Mouse (Mus musculus): ENCODE data around the gene Fam107a. TPM values are rescaled to one million over a fixed set of nuclear protein-coding genes. Genes with fewer than 3 reads are reported as not detected.
A peak's percentile ranks its signal among the peaks of the same experiment; 100 is the strongest.

Fam107a gene
- polyA plus RNA-seq (2016; fragmentation: Nextera tagmentation; extraction: Ambion mirVana), result 1.1 and 1.6 TPM in 2 replicates

- Histone ChIP-seq H3K27me3 (replicated peaks; ENCODE audit: low read depth, poor library complexity, severe bottlenecking) (peaks cover 57% of the 10 kb centered on the region), H3K27ac (replicated peaks) (peak within 1 kb of the TSS; percentile 31), H3K4me3 (peak within 1 kb of the TSS; percentile 47), H3K9me3 (no peaks in the 10 kb centered on the region), H3K4me1 (peaks cover 34% of the 10 kb centered on the region), H3K36me3 (replicated peaks) (no peaks in the 10 kb centered on the region)
- peak; percentile 43 for DNase-seq (ENCODE audit: low spot score)
- WGBS, result 11% methylated on average over 41 of the region's 41 CpGs
Measured at GRCm38 (mm10) chr14:8317194-8318097, at the start of gene Fam107a. Gene Fam107a (minus strand): TSS chr14:8318023.

DNA sequence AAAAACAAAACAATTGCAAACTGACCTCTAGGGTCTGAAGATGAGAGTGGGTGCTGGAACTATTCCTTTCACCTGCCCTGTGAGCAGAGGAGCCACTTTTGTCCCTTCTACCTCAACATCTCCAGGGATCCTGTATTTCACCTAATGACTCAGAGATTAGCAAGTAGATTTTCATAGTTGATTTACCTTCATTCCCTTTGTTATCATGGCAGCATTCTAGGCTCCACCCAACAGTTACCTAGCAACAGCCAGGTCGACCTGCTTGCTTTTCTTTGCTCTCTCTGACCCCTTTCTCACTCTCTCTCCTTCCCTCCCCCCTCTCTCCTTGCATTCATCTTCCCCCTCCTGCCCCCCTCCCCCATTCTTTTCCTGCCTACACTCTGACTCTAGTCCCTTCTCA is 49.3 kb upstream of the Fam107a start:
- Histone ChIP-seq H3K27me3 (replicated peaks; ENCODE audit: low read depth, poor library complexity, severe bottlenecking) (no peaks in the 10 kb centered on the region), H3K4me3 (no peak overlapping the region), H3K36me3 (replicated peaks) (no peaks in the 10 kb centered on the region), H3K9me3 (no peaks in the 10 kb centered on the region), H3K4me1 (peaks cover 55% of the 10 kb centered on the region), H3K27ac (replicated peaks) (peak overlapping the region; percentile 78)
- peak; percentile 22 for DNase-seq (ENCODE audit: low spot score)
- 0% methylated on average over 1 of the region's 1 CpGs for WGBS

- no peak for DNase-seq (ENCODE audit: low spot score)
- Histone ChIP-seq H3K4me3 (no peak overlapping the region), H3K27ac (replicated peaks) (no peak overlapping the region; the same call in 1 of the 2 replicates), H3K4me1 (peaks cover 62% of the 10 kb centered on the region), H3K36me3 (replicated peaks) (no peaks in the 10 kb centered on the region), H3K27me3 (replicated peaks; ENCODE audit: low read depth, poor library complexity, severe bottlenecking) (no peaks in the 10 kb centered on the region), H3K9me3 (no peaks in the 10 kb centered on the region)
- 73% methylated on average over 6 of the region's 6 CpGs for WGBS
Measured at GRCm38 (mm10) chr14:8365833-8366232, 48.0 kb upstream of the Fam107a start.

DNA sequence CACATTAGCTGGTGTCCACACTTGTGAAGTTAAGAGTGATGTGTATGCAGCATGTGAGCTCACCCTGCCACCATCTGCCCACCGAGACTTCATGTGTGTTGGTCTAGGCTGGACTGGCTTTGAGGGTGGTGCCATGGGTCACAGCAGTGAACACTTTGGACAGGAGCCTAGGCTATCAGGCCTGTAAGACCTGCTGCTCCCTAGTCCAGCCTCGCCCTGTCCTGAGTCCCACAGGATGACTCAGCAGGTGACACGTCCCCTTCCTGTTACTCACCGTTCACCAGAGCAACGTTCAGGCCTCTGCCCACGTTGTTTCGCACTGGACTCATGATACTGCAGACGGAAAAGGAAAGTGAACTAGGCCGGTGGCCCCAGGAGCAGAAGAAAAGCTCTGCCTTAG is 39.0 kb upstream of the Fam107a start:
- peak overlapping the region; percentile 67 for H3K27ac ChIP-seq (replicated peaks)
- no peaks in the 10 kb centered on the region for H3K36me3 ChIP-seq (replicated peaks)
- H3K27me3 ChIP-seq (replicated peaks; ENCODE audit: low read depth, poor library complexity, severe bottlenecking), result no peaks in the 10 kb centered on the region
- H3K4me1 ChIP-seq, result peaks cover 5% of the 10 kb centered on the region
- no peak overlapping the region for H3K4me3 ChIP-seq
- H3K9me3 ChIP-seq, result no peaks in the 10 kb centered on the region
- WGBS, result 88% methylated on average over 9 of the region's 9 CpGs
- no peak for DNase-seq (ENCODE audit: low spot score)

GRCm38 (mm10) chr14:8355999-8356501 is 38.2 kb upstream of the Fam107a start:
- no peaks in the 10 kb centered on the region for H3K36me3 ChIP-seq (replicated peaks)
- DNase-seq (ENCODE audit: low spot score), result peak; percentile 82
- no peak overlapping the region for H3K4me3 ChIP-seq
- H3K9me3 ChIP-seq, result no peaks in the 10 kb centered on the region
- 38% methylated on average over 6 of the region's 6 CpGs for WGBS
- peaks cover under 1% of the 10 kb centered on the region; the same call in 1 of the 2 replicates for H3K4me1 ChIP-seq
- no peaks in the 10 kb centered on the region for H3K27me3 ChIP-seq (replicated peaks; ENCODE audit: low read depth, poor library complexity, severe bottlenecking)
- no peak overlapping the region for H3K27ac ChIP-seq (replicated peaks)

DNA sequence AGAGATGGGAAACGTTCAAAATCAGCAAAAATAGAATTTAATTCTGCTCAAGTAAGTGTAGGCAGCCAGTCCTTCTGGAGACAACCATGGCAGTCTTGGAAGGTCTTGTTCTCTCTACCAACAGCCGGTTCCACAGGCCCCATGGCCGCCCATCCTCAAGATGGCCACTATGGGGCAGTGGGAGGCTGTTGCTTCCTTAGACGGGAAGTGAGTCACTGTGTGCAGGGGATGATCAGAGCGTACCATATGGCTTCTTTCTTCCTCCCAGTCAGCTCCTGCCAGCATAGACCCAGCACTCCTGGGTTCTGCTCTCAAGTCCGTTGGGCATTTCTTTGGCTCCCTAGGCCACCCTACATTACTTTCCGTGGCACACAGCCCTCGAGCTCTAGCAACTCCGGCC is 31.1 kb upstream of the Fam107a start:
- 77% methylated on average over 9 of the region's 9 CpGs for WGBS
- no peak overlapping the region for H3K27ac ChIP-seq (replicated peaks)

GRCm38 (mm10) chr14:8346255-8346997 is 28.6 kb upstream of the Fam107a start:
- Histone ChIP-seq H3K4me3 (no peak overlapping the region), H3K4me1 (no peaks in the 10 kb centered on the region), H3K9me3 (no peaks in the 10 kb centered on the region), H3K36me3 (replicated peaks) (no peaks in the 10 kb centered on the region), H3K27ac (replicated peaks) (0 out of 2 replicates have a peak overlapping the region, but pooled peaks have one; percentile 26), H3K27me3 (replicated peaks; ENCODE audit: low read depth, poor library complexity, severe bottlenecking) (peaks cover 6% of the 10 kb centered on the region; the same call in 1 of the 2 replicates)
- DNase-seq (ENCODE audit: low spot score), result peak; percentile 87
- 23% methylated on average over 7 of the region's 7 CpGs for WGBS

More for the DNA sequence above, 31.1 kb upstream of the Fam107a start:
- H3K36me3 ChIP-seq (replicated peaks), result no peaks in the 10 kb centered on the region
- H3K27me3 ChIP-seq (replicated peaks; ENCODE audit: low read depth, poor library complexity, severe bottlenecking), result peaks cover 6% of the 10 kb centered on the region; the same call in 1 of the 2 replicates
- no peaks in the 10 kb centered on the region for H3K9me3 ChIP-seq
- no peak overlapping the region for H3K4me3 ChIP-seq
- no peak for DNase-seq (ENCODE audit: low spot score)
- no peaks in the 10 kb centered on the region for H3K4me1 ChIP-seq

DNA sequence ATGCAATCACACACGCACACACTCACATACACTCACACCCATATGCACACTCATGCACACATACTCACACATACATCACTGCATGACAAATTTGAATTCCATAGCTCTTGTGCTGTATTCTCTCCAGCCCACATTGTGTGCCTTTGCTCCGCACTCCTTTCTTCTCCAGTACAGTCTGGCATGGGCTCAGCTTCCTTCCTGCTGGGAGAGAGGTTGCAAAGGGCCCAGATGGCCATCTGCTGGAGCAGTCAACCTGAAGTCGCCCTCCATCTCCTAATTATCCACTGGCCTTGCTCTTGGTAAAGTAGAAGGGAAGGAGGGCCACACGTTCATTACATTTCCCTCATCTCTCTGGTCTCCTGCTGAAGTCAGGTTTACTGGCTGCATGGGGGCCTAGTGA is 27.7 kb upstream of the Fam107a start:
- 73% methylated on average over 4 of the region's 4 CpGs for WGBS
- no peak overlapping the region for H3K4me3 ChIP-seq
- H3K27ac ChIP-seq (replicated peaks), result 0 out of 2 replicates have a peak overlapping the region, but pooled peaks have one; percentile 31
- DNase-seq (ENCODE audit: low spot score), result no peak
- no peaks in the 10 kb centered on the region for H3K36me3 ChIP-seq (replicated peaks)
- H3K4me1 ChIP-seq, result no peaks in the 10 kb centered on the region
- H3K27me3 ChIP-seq (replicated peaks; ENCODE audit: low read depth, poor library complexity, severe bottlenecking), result peaks cover 6% of the 10 kb centered on the region; the same call in 1 of the 2 replicates
- no peaks in the 10 kb centered on the region for H3K9me3 ChIP-seq

- Histone ChIP-seq H3K9me3 (no peaks in the 10 kb centered on the region), H3K27ac (replicated peaks) (no peak overlapping the region), H3K36me3 (replicated peaks) (no peaks in the 10 kb centered on the region), H3K27me3 (replicated peaks; ENCODE audit: low read depth, poor library complexity, severe bottlenecking) (peaks cover 6% of the 10 kb centered on the region; the same call in 1 of the 2 replicates), H3K4me1 (no peaks in the 10 kb centered on the region), H3K4me3 (no peak overlapping the region)
- DNase-seq (ENCODE audit: low spot score), result no peak
- WGBS, result 81% methylated on average over 5 of the region's 5 CpGs
Measured at GRCm38 (mm10) chr14:8342509-8343106, 24.8 kb upstream of the Fam107a start.

DNA sequence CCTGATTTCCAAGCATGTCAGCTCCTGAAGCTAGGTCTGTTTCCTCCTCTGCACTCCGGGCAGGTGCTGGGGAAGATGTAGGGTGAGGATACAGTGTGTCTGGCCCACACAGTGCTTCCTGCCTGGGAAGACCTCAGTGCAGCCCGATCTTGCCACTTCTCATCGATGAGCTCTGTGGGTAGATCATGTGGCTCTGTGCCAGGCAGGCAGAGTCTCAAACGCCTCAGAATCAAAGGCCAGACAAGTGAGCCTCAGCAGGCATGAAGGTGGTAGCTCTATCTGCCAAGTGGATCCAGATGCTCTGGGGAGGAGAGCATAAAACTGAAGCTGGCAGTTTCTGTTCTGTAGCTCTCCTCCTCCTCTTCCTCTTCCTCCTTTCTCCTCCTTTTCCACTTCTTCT is 22.4 kb upstream of the Fam107a start:
- Histone ChIP-seq H3K36me3 (replicated peaks) (no peaks in the 10 kb centered on the region), H3K27ac (replicated peaks) (no peak overlapping the region), H3K4me1 (peaks cover 15% of the 10 kb centered on the region), H3K9me3 (0 out of 2 replicates have a peak, but pooled peaks cover 4% of the 10 kb centered on the region), H3K4me3 (no peak overlapping the region), H3K27me3 (replicated peaks; ENCODE audit: low read depth, poor library complexity, severe bottlenecking) (no peaks in the 10 kb centered on the region)
- WGBS, result 80% methylated on average over 4 of the region's 4 CpGs
- no peak for DNase-seq (ENCODE audit: low spot score)

DNA sequence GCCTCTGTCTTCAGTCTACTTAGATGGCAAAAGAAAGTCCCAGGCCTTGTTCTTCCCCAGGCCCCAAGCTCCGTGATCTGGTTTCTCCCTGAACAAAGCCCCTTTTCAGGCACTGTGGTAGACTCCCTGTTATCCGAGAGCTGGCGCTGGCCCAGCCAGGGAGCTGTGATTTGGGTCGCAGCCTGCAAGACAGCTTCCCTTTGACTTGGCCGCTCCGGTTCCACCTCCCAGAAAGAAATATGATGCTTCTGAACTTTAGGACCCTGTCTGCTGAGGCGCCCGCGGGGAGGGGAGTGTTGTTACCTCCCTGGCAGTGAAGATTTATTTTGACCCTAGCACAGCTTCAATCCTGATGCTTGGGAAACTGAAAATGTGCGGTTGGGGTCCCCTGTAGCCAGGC is 18.1 kb upstream of the Fam107a start:
- Histone ChIP-seq H3K4me1 (peaks cover 29% of the 10 kb centered on the region), H3K36me3 (replicated peaks) (no peaks in the 10 kb centered on the region), H3K9me3 (0 out of 2 replicates have a peak, but pooled peaks cover 4% of the 10 kb centered on the region), H3K27ac (replicated peaks) (peak overlapping the region; percentile 65), H3K4me3 (no peak overlapping the region), H3K27me3 (replicated peaks; ENCODE audit: low read depth, poor library complexity, severe bottlenecking) (no peaks in the 10 kb centered on the region)
- 25% methylated on average over 10 of the region's 10 CpGs for WGBS
- peak; percentile 83 for DNase-seq (ENCODE audit: low spot score)

DNA sequence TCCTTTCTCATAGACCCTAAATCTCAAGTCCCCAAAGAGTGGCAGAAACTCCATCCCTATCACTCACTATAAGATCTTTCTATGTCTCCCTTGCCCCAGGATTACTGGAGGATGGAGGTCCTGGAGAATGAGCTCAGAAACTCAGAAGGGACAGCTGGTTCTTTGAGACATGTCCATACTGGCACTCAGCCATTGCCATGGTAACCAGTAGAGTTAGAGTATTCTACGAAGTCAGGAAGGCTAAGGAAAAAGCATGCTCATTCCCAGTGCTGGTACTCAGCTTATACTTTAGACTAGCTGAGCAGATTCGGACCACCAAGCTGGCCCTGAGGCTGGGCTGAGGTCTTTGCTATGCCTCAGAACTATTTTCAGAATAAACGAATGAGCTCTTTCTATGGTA is 16.7 kb upstream of the Fam107a start:
- H3K9me3 ChIP-seq, result 0 out of 2 replicates have a peak, but pooled peaks cover 4% of the 10 kb centered on the region
- no peaks in the 10 kb centered on the region for H3K36me3 ChIP-seq (replicated peaks)
- no peak for DNase-seq (ENCODE audit: low spot score)
- H3K27ac ChIP-seq (replicated peaks), result no peak overlapping the region
- no peaks in the 10 kb centered on the region for H3K27me3 ChIP-seq (replicated peaks; ENCODE audit: low read depth, poor library complexity, severe bottlenecking)
- H3K4me3 ChIP-seq, result no peak overlapping the region
- 87% methylated on average over 3 of the region's 3 CpGs for WGBS
- peaks cover 33% of the 10 kb centered on the region for H3K4me1 ChIP-seq
